Mouse (Mus musculus) thymus, postnatal 36 days (tissue): ENCODE measurements around the gene Asb15.

ENCODE experiments used
- DNase-seq, 2 experiments: peaks; one replicate each; pipeline ENCODE4 v3.0.0; 2022; ENCODE audit warnings: mixed read lengths in 2 of 2

Gene Asb15

DNA sequence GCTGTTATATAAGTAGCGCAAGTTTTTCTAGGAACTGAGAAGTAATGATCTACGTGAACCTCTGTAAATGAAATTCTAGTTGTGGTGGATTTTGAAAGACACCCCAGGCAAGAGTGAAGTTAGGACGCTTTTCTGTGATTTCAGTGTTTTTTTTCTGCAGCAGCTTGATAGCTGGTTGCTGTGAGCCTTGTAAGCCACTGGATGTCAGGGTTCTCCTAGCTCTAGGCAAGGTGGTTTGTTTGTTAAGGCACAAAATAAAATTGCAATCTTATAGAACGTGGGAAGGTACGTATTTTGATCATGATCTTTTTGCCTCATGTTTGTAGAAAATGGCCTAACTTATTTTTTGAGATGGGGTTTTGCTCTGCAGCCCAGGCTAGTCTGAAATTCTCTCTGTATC is 41.0 kb downstream of the Asb15 start:
- DNase-seq = no peak

DNA sequence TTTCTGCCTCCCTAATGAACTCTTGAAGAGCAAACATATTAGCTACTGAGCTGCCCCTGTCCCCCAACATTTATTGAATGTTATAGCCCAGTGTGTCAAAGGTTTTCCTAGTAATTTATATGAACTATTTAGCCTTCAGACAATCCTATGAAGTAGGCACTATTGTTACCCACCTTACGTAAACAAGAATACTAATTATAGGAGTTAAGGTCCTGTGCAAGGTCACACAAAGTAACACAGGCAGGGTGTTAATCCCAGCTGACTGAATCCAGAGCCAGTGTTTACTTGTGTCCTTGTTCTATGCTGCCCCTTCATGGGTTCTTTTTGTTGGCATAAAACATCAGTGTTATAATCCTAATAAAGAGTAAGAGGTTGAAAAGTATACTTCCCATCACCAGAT is 41.8 kb downstream of the Asb15 start:
- DNase-seq = no peak

DNA sequence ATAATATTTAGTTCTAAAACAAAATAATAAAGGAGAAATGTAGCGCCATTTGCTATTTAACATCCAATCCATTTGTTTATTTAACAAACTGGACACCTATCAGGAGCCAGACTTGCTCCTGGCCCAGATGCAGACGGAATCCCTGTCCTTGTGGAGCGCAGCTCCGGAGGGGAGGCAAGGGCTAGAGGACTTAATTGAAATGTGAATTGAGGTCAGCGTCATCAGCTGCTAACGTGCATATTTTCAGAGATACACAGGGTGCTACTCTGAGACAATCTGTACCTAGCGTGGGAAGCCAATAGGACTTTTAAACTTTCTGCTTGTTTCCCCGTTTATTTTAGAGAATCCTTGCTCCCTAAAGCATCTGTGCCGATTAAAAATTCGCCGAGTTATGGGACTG is 42.3 kb downstream of the Asb15 start:
- DNase-seq = no peak

DNA sequence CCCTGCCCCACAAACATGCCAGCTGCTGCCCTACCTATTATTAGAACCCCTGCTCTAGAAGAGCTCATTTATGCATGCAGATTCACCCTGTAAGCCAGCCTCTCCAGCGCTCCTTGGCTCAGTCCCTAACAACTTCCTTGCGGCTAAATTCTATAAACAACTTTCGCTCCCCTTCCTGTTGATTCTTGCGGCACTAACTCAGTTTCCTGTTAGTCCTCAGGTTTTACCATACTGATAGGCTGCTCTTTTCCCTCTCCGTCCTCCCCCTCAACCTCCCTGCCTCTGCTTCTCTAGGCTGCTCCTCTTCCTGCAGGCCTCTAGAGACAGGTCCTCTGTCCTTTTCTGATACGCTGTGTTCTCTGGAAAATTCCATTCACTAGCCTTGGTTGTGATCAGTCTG is 43.2 kb downstream of the Asb15 start:
- DNase-seq = no peak

DNA sequence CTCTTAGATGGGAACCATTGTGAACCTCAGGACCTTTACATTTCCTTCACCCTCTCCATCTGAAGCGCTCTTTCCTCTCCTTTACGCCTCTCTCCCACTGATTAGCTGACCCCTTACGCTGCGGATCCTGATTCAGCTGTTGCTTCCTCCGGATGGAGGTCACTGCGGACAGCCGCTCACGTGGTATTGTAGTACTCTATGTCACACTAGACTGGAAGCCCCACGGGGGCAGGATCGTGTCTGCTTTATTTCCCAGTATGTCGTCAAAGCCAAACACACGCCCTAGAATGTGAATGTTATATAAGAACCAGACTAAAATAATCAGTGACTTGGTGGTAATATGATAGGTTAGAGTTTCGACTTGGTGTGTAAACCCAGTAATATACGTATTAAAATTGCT is 44.5 kb downstream of the Asb15 start:
- DNase-seq = no peak

DNA sequence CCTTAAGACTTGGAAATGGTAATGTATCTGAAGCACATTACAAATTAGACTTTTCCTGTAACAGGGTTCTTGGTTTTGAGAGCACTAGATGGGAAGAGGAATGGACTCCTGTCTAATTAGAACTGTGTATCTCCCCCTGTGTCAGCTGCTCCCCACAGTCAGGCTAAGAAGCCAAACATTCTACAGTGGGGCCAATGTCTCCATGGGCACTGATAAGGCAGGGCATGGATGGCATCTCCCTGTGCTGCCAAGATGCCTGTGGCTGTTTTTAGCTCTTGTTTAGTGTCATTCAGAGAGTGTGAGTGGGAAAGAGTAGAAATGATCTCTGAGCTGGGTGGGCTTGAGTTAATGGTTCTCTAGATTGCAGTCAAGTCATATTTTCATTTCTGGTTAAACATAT is 45.4 kb downstream of the Asb15 start:
- DNase-seq = no peak

DNA sequence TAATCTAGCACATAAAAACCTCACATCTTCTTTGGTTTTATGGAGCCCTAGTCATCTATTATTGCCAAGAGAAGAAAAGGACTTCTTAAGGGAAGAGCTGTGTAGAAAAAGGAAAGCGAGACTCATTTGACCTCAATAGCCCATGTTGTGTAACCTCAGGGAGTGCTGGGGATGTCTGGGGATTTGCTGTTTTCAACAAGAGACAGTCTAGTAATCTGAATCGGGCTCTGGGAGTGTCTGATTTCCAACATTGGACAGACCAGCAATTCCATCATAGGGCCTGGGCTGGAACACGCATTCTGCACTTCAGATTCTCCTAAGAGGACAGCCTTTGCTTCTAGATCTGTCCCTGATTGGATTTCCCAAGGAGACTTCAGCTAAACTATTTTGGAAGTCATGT is 55.5 kb downstream of the Asb15 start:
- DNase-seq = no peak

DNA sequence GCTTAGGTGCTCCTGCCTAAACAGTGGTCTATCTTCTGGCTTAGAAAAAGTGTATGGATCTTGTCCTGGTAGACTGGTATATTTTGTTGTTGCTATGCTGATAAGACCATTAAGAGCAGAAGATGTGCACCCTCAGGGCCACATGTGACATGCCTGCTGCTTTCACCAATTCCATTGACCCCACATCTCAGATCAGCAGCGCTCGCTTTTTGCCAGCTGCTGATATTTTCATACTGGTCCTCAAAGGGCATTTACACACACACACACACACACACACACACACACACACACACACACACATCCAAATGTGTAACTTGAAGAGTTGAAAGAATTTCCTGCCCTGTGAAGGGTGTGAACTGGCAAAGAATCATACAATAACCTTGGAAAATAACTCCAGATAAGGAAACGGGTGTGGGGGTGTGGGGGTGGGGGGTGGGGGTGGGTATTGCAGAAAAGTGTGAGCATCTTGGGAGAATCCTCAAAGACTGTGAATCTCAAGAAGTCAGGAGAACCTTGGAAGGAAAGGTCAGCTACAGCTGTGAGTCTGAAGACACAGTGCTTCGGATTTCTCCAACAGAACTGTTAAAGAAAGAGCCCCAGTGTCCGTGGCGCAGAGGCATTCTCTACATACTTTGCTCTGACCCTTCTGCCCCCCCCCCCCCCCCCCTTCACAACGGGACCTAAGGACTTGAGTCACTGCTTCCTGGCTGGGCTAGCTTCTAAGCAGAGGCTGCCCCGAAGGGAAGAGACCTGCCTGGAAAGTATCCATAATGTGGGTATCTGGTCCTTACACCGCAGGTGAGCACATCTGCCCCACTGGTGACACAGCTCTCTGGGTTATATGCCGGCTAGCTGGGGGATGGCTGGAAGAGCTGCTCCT is 57.7 kb downstream of the Asb15 start:
- no peak for DNase-seq

DNA sequence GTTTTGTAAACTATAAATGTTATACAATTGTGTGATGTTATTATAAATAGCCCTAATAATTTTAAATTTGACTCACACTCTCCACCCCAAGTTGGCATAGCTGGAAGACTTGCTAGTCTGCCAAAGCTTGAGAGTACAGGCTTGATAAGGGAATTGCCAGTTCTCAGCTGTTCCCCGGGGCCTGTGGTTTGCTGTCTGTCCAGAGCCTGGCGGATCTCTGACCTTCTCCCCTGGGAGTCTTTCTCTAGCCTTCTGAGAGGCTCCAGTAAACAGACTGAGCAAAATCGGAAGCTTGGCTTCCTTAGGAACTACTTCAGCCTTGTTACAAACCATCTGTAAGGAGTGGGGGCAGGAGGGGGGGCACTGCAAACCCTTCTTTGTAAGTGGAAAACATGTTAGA is 58.9 kb downstream of the Asb15 start:
- no peak for DNase-seq

DNA sequence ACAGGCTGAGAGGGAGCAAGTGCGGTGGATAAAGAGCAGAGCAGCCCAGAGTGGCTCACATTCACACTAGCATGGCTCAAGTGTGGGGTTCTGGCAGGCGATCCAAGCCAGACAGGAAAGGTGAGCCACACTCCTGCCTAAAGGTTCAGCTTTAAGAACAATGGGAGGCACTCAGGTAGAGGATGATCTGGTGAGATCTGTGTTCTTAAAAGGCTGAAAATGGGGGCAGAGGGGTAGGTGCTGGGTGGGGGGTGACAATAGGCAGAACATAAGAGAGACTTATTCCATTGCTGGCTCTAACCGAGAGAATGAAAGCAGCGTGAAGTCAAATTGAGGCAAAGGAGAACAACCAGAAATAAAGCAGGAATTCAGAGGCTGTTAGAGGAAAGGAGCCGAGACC is 62.3 kb downstream of the Asb15 start:
- DNase-seq = no peak

DNA sequence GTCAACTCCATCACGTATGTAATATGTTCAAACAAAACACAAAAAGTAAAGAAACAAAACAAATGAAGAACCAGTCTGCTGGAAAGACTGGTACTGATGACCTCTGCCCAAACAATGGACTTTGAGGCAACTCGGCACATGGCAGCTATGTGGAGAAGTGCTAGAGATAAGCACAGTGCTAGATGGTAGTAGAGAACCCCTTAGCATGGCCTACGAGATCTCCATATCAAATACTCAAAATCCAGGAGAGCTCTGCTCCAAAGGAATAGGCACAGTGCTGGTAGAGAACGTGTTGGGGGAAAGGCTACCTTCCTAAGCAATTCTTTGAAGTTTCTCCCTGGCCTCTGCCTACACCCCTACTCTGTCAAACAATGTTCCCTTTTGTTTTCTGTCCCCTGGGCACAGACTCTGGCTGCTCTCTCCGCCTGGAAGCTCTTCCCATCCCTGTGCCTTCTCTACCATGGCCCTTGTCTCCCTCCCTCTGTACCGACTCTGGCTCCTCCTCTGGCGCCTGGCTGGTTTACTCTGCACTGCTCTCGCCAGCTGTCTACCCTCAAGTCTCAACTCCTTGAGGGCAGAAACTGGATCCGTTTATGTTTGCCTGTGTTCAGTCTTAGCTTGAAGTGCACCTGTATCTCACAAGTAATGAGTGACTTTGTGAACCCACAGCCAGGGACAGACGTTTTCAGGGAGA is 63.7 kb downstream of the Asb15 start:
- no peak for DNase-seq

DNA sequence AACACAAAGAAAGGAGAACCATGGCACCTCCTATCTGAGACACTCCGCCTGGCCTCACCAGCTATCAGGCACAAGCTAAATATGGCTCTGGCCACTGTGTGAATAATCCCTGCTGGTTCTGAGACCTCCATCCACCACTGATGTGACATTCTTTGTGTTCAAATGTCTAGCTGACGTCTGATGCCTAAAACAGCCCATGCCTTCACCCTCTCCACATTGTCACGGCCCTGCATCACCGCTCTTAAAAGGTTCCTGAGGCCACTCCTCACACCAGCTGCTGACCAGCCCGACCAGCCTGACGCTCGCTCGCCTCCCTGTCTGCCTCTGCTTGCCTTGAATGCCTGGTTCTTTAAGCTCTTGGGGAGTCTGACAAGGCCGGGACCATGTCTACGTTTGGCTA is 69.6 kb downstream of the Asb15 start, which contains the start of gene Lmod2:
Lmod2 (plus strand) TSS at position 263 of the 400 bp plus-strand sequence.
- DNase-seq = no peak

DNA sequence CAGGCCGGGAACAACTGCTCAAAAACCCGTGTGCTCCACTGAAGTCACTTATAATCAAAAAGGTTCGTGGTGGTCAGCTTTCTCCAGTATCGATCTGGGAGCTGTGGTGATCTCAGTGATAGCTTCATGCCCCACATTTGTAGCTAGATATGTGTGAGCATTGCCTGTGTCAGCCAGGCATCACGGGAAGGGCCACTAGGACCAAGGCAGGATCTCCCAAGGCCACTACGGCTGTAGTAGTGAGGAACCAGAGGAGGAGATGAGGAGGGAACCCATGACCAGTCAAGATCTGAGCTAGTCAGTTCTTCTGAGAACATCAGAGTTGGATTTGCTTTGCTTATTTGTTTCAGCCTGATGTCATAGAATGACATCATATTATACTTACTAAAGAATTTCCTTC is 71.2 kb downstream of the Asb15 start:
- no peak for DNase-seq

DNA sequence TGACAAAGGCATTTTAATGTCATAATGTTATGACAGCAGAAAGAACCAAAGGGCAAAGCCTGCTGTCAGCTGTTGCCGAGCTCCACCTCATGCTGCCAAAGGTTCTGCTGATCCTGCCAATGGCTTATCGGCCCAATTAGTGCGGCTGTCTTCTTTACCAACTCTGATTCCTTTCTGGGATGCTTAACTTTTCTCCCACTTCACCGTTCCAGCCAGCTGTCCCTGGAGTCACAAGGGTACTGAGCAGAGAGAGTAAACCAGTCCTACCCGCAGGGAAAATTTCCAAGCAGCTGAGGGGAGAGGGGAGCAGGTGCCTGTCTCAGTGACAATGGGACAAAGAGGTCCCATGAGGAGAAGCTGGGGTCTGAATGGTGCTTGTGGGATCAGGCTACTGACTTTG is 71.7 kb downstream of the Asb15 start:
- DNase-seq = no peak

DNA sequence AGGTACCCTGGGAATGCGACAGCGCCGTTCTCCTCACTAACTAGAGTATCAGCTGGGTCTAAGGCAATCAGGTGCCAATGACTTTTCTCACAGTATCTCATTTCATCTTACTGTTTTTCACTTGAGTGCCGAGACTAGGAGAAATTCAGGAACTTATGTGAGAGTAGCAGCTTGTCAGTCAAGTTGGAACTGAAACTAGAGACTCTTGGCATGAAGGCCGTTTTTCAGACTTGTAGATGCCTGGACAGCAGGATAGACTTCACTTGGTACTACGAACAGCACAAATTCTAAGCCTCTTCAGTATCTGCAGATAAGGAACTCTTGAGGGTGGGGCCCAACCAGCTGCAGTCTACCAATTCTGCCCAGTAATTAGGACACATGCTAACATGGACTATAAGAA is 72.2 kb downstream of the Asb15 start:
- DNase-seq = no peak

DNA sequence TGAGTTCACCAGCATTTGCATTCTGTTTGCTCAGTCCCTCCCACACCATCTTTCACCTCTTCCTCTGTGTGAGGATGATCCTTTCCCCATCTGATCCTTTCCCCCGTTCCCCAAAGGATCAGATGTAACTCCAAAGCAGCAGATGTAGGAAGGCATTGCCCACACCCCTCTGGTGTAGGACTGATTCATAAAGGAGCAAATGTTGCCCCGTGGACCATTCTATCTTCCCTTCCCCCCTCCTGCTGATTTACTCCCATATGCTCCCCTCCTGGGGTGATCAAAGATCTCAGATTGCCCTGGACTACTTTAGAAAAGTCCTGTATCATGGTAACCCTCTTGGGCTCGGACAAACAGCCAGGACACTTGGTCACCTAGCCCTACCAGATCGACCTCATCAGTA is 72.8 kb downstream of the Asb15 start:
- DNase-seq = no peak

DNA sequence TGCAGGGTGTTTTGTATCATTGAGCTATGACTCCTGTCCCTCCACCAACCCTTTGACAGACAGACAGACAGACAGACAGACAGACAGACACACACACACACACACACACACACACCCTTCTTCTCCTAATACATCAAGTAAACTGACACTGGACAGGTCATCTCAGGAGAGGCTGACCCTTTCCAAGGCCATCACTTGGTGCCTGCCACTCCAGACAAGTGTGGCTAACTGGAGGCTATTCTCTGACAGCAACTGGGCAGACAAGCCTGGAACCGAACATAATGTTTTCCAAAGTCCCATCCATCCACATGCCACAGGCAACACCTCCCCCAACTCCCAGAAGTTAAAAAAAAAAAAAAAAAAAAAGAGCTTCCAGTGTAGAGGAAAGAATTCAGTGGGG is 73.7 kb downstream of the Asb15 start:
- no peak for DNase-seq

DNA sequence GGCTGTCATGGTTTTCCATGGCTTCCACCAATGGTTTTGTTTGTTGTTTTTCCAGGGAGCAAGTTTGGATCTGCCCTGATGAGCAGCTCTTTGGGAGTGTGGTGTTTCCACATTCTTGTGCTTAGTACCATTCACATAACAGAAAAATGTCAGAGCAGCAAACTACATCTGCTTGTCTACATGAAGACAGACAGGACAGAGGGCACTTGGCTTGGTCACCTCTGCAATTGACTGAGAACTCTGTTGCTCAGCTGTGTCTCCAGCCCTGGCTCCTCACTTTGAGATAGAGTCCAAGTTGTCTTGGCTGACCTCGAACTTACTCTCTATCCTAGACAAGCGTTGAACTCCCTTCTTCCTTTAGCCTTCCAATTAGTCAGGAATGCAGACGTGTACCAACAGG is 74.4 kb downstream of the Asb15 start:
- no peak for DNase-seq

DNA sequence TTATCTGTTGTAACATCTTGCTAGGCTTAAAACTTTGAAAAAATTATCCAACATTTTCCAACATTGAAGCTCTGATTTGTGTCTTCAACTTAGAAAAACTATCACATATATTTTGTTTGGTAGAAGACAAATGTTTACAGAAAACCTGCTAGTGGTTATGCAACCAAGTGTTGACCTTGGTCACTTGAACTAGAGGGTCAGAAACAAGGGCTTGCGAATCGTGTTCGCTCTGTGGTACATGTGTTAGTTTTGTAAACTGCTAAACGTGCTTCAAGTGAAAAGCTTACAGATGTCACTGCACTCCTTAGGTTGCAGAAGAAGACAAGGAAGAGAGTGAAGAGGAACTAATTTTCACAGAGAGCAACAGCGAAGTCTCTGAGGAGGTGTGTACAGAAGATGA is 75.0 kb downstream of the Asb15 start:
- DNase-seq = no peak

DNA sequence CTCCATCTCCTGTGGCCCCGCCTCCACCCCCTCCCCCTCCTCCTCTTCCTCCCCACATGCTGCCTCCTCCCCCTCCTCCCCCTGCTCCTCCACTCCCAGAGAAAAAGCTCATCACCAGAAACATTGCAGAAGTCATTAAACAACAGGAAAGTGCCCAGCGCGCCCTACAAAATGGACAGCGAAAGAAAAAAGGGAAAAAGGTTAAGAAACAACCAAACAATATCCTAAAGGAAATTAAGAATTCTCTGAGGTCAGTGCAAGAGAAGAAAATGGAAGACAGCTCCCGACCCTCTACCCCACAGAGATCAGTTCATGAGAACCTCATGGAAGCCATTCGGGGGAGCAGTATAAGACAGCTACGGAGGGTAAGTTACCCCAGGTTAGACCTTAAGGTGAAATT is 76.3 kb downstream of the Asb15 start:
- DNase-seq = no peak

DNA sequence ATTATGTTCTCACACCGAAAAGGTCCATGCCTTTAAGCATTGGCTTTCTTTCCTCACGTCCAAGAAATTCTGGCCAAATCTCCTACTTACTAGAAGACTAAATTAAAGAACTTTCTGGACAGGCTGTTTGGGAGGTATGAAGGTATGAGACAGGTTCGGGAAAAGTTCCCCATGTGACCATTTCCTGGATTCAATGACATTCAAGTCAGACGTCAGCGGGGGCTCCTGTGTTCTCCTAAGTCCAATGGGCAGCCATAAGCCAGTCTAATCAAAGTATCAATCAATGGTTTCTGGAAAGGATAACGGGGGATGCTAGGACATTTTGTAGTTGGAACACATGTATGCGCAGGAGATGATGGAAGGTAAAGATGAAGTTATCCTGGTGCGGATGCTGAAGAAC is 77.7 kb downstream of the Asb15 start:
- DNase-seq = no peak

DNA sequence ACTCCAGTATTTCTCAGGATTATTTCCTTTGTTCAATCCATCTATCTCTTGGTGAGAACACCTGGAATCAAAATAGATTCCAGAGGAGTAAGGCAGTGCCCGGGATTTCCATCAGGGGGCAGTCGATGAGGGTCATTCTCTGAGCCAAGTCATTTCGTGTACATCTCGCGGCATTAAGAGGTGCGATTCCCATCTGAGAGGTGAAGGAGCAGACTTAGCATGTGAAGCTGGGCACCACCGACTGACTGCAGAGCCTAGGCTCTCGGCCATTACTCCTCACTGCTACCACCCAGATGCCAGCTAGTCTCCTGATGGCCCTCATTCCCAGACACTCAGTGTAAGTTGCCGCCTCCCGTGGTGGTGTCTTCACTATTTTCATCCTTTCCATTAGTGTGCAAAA is 78.6 kb downstream of the Asb15 start:
- no peak for DNase-seq

DNA sequence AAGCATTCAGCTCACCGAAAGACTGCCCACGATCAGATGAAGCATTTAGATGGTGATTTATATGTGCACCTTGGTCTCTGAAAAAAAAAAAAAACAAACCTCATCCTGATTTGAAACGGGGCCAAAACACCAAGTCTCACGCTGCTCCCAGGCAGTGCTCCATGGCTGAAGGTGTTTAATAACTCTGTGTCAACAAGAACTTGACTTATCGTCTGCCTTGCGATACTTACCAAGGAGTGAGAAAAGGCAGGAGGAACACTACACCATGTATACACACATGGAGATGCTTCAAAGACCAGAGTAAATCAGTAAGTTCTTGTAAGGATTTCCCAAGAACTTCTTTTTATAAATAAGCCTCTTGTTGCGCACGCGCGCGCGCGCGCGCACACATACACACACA is 79.6 kb downstream of the Asb15 start:
- DNase-seq = no peak

DNA sequence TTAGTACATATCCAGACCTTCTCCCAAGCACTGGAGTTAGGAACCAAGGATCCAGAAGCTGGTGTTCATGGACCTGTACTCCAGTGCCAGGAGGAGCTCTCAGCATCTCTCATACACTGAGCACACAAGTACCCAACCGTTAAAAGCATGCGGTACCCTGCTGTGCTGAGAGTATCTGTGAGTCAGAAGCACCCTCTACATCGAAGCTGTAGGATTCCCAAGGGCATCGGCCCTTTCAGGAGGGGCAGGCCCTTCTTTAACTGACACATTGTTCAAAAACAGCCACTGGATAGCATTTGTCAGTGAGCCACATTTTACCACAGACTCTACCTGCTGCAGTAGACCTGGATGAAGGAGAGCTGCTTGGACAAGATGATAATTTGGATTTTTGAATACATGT is 80.2 kb downstream of the Asb15 start:
- DNase-seq = no peak

DNA sequence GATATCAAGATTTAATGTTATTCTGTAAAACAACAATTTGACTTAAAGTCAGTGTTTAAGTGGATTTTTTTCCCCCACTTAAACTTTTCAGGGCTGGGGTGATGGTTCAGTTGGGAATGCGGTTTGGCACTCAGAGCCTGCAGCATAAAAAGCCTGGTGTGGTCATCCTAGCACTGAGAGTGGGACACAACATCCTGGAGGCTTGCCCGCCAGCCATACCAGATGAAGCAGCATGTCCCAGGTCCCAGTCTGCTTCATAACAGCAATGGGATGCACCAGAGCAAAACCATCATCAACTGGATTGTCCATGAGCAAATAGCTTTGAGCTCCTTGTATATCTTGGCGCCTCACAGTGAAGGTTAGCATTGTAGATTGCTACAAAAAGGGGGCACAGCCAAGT is 80.7 kb downstream of the Asb15 start:
- DNase-seq = no peak
